Mouse (Mus musculus): Measurements from ENCODE around the gene Gm17374. TPM values are rescaled to one million over a fixed set of nuclear protein-coding genes. Genes with fewer than 3 reads are reported as not detected.
"Not testable (repeated sequence)": the region's sequence is repeated elsewhere in the genome, so short reads cannot be mapped to it uniquely, and the experiment has no call there.

Gm17374 gene
- polyA plus RNA-seq, 1 experiment from 2014 or later = not detected

DNA sequence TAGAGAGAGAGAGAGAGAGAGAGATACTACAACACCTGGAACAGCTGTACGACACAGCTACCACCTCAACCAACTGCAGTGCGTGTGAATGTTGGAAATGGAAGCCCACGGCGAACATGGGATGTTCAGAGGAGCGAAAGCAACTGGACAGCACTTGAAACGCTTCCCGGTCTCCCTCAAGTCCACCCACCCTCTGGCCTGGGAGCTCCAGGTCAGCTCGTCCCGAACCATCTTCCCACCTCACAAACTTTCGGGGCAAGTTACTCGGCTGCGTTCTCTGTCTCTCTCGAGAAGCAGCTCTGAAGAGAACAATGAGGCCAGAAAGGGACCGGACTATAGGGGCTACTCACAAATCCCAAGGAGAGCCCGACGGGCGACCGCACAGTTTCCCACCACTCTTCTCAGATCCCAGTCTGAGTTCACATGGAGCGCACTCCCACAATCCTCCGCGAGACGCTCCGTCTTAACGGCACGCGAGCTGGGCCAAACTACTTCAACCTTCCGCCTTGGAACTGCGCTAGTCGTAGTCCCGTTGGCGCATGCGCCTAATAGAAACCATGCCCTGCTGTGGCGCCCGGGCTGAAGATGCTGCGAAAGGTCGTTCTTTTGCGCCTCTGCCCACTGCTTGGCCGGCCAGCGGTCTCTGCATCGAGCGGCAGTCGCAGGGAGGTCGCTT, 18.4 kb downstream of the Gm17374 start, which contains the start of the genes Esf1 and Ndufaf5:
Gene Esf1, minus strand, starts transcription at position 438 of the 676 bp plus-strand sequence.
Gene Ndufaf5, plus strand, starts transcription at position 523 of the 676 bp plus-strand sequence.
- H3K27ac ChIP-seq (ENCODE audit: low read depth, low read length) = no peak within 1 kb of the TSS
- DNase-seq (ENCODE audit: low spot score) (peak; percentile 96), ATAC-seq (ENCODE audit: insufficient read depth, low FRiP score, low TSS enrichment) (peak; percentile 98)
- peak within 1 kb of the TSS; percentile 85 for H3K9ac ChIP-seq (ENCODE audit: low read length)
- H3K27me3 ChIP-seq (ENCODE audit: control insufficient read depth, insufficient read depth, low read length) = no peaks in the 10 kb centered on the region
- H3K4me1 ChIP-seq (ENCODE audit: control insufficient read depth, insufficient read depth, low read length) = no peaks in the 10 kb centered on the region
- peak within 1 kb of the TSS; percentile 90 for H3K4me3 ChIP-seq (ENCODE audit: low read depth, low read length)
- WGBS = under 1% methylated on average over 43 of the region's 43 CpGs
- H3K36me3 ChIP-seq (ENCODE audit: control insufficient read depth, insufficient read depth, low read length) = no peaks in the 10 kb centered on the region
- no peaks in the 10 kb centered on the region for H3K9me3 ChIP-seq (ENCODE audit: control insufficient read depth, low read length)
- H3K4me2 ChIP-seq (ENCODE audit: low read depth) = peak within 1 kb of the TSS; percentile 76

DNA sequence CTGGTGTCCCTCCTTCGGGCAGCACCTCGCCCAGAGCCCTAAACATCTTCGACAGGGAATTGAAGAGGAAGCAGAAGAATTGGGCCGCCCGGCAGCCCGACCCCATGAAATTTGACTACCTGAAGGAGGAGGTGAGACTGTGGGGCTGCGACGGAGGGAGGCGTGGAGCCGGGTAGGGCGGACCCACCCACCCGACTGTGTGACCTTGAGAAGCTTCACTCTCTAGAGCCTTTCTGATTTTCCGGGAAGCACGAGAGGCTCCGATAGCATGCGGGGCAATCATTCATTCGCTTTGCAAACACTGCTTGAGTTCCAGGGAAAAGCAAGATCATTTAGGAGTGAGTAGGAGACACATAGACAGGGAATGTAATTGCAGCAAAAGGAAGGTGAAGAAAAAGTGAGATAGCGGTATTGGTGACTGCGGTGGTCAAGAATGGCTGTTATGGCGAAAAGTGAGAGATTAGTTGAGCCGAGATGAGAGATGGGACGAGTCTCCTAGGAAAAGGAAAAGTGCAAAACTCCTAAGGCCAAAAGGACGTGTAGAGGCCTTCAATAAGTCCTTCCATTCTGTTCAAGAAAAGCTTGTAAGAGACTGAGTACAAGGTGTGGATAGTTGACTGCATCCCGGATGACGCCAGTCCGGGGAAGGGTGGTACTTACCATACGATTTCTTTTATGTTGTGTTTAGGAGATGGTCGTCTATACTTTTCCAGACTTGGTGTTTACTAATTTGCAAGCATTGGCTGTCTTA, 19.1 kb downstream of the Gm17374 start:
- H3K27ac ChIP-seq (ENCODE audit: low read depth, low read length) = no peak overlapping the region
- H3K9ac ChIP-seq (ENCODE audit: low read length) = peak overlapping the region; percentile 85
- ATAC-seq (ENCODE audit: insufficient read depth, low FRiP score, low TSS enrichment) (peak; percentile 83), DNase-seq (ENCODE audit: low spot score) (no peak)
- H3K9me3 ChIP-seq (ENCODE audit: control insufficient read depth, low read length) = no peaks in the 10 kb centered on the region
- WGBS = 7% methylated on average over 28 of the region's 28 CpGs
- H3K4me2 ChIP-seq (ENCODE audit: low read depth) = peak overlapping the region; percentile 76
- no peaks in the 10 kb centered on the region for H3K27me3 ChIP-seq (ENCODE audit: control insufficient read depth, insufficient read depth, low read length)
- peak overlapping the region; percentile 90 for H3K4me3 ChIP-seq (ENCODE audit: low read depth, low read length)
- H3K36me3 ChIP-seq (ENCODE audit: control insufficient read depth, insufficient read depth, low read length) = no peaks in the 10 kb centered on the region
- no peaks in the 10 kb centered on the region for H3K4me1 ChIP-seq (ENCODE audit: control insufficient read depth, insufficient read depth, low read length)

DNA sequence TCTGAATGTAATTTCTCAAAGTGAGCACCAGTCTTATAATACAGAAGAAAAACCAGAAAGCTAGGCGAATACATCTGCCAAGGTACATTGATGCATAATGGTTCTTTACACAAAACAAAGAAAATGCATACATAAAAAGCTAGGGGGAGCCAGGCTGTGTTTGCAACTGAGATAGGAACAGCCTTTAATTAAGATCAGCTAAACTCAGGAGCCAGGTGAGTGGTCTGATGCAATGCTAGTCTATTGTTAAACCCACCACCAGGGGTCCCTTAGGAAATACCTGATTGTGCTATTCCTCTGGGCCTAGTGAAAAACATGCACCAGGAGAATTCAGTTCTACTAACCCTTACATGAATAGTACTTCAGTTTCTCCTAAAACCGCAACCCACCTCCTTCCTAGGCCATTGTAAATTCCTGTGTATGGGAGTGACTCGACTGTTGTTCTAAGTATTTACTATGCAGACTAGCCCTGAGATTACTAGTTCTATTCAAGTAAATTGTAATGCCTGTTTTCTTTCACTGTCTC, 33.9 kb downstream of the Gm17374 start:
- H3K9ac ChIP-seq (ENCODE audit: low read length); H3K36me3 ChIP-seq (ENCODE audit: control insufficient read depth, insufficient read depth, low read length); DNase-seq (ENCODE audit: low spot score); H3K4me3 ChIP-seq (ENCODE audit: low read depth, low read length); H3K9me3 ChIP-seq (ENCODE audit: control insufficient read depth, low read length); H3K4me1 ChIP-seq (ENCODE audit: control insufficient read depth, insufficient read depth, low read length); H3K4me2 ChIP-seq (ENCODE audit: low read depth); H3K27ac ChIP-seq (ENCODE audit: low read depth, low read length); H3K27me3 ChIP-seq (ENCODE audit: control insufficient read depth, insufficient read depth, low read length); ATAC-seq (ENCODE audit: insufficient read depth, low FRiP score, low TSS enrichment): not testable (repeated sequence)
- 89% methylated on average over 3 of the region's 3 CpGs for WGBS

DNA sequence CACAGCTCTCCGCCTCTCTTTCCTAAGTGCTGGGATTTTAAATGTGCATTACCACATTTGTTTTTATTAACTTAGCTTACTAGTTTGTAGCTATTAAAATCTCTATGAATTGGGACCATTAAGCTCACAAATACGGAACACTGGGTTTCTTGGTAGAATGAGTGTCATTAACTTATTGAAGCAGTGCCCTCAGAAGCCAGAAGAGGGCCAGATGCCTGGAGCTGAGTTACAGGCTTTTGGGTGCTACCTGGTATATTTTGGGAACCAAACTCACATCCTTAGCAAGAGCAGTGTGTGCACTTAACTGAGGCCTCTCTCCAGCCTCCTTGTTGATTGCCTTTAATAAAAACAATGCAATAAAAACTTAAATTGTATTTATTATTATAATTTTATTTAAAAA, 48.9 kb downstream of the Gm17374 start:
- no peaks in the 10 kb centered on the region; the same call in none of the 2 replicates for H3K36me3 ChIP-seq (ENCODE audit: control insufficient read depth, insufficient read depth, low read length)
- no peak overlapping the region for H3K27ac ChIP-seq (ENCODE audit: low read depth, low read length)
- no peaks in the 10 kb centered on the region for H3K4me1 ChIP-seq (ENCODE audit: control insufficient read depth, insufficient read depth, low read length)
- ATAC-seq (ENCODE audit: insufficient read depth, low FRiP score, low TSS enrichment) = 0 out of 2 replicates have a peak, but pooled peaks have one; percentile 48
- no peak overlapping the region for H3K9ac ChIP-seq (ENCODE audit: low read length)
- H3K4me2 ChIP-seq (ENCODE audit: low read depth) = no peak overlapping the region
- WGBS = 85% methylated on average over 2 of the region's 2 CpGs
- no peak overlapping the region for H3K4me3 ChIP-seq (ENCODE audit: low read depth, low read length)
- no peaks in the 10 kb centered on the region for H3K9me3 ChIP-seq (ENCODE audit: control insufficient read depth, low read length)
- DNase-seq (ENCODE audit: low spot score) = no peak
- no peaks in the 10 kb centered on the region for H3K27me3 ChIP-seq (ENCODE audit: control insufficient read depth, insufficient read depth, low read length)

DNA sequence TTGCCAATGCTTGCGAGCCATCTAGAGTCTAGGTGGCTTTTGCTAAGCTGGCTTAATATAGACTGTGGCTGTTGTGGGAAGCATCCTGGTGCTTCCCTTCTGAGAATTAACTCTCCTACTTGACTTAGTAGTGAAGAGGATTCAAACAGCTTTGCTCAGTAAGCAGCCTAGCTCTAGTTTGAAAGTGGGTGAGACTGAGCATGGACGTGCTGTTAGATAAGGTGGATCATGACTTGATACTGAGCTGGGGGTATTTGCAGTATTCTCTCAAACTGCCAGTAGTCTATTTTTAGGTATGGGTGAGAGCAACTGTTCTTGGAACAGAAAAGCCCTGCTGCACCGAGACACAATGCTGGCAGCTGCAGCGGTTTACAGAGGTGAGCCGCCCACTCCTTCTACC, 50.7 kb downstream of the Gm17374 start:
- Histone ChIP-seq H3K27me3 (ENCODE audit: control insufficient read depth, insufficient read depth, low read length) (no peaks in the 10 kb centered on the region), H3K4me3 (ENCODE audit: low read depth, low read length) (no peak overlapping the region), H3K4me1 (ENCODE audit: control insufficient read depth, insufficient read depth, low read length) (no peaks in the 10 kb centered on the region), H3K36me3 (ENCODE audit: control insufficient read depth, insufficient read depth, low read length) (no peaks in the 10 kb centered on the region; the same call in 1 of the 2 replicates), H3K27ac (ENCODE audit: low read depth, low read length) (no peak overlapping the region), H3K9ac (ENCODE audit: low read length) (no peak overlapping the region), H3K9me3 (ENCODE audit: control insufficient read depth, low read length) (no peaks in the 10 kb centered on the region), H3K4me2 (ENCODE audit: low read depth) (no peak overlapping the region)
- ATAC-seq (ENCODE audit: insufficient read depth, low FRiP score, low TSS enrichment) = no peak
- no peak for DNase-seq (ENCODE audit: low spot score)
- WGBS = 92% methylated on average over 5 of the region's 5 CpGs

Other genes starting within 250 kb of the Gm17374 start
- 15.1 and 15.3 TPM in 2 replicates for gene Tasp1, start 85.2 kb upstream of the Gm17374 start, polyA plus RNA-seq (2014; fragmentation: Nextera tagmentation; extraction: Ambion mirVana)
- gene Esf1, start 18.5 kb downstream of the Gm17374 start, polyA plus RNA-seq (2014; fragmentation: Nextera tagmentation; extraction: Ambion mirVana) = 27.5 and 29.5 TPM in 2 replicates
- gene Ndufaf5, start 18.6 kb downstream of the Gm17374 start, polyA plus RNA-seq (2014; fragmentation: Nextera tagmentation; extraction: Ambion mirVana) = 26.4 and 31.6 TPM in 2 replicates
- not detected in 2 replicates for gene Sel1l2, start 237.7 kb downstream of the Gm17374 start, polyA plus RNA-seq (2014; fragmentation: Nextera tagmentation; extraction: Ambion mirVana)
- gene Macrod2, start 243.3 kb downstream of the Gm17374 start, polyA plus RNA-seq (2014; fragmentation: Nextera tagmentation; extraction: Ambion mirVana) = 46.0 and 50.0 TPM in 2 replicates